ENCODE assay signal across 8 mouse cellular contexts in genomic region chr8:120599504-120599903, GRCm38 (mm10). TPM values are rescaled to one million over a fixed set of nuclear protein-coding genes. Genes with fewer than 3 reads are reported as not detected.
DNase-seq lines count a peak whose midpoint lies in the region; ATAC-seq and TF ChIP-seq lines count a peak whose summit lies in the region.

No protein-coding gene starts in this region.

- H3K27me3 ChIP-seq in E14TG2a.4 (ENCODE audit: insufficient read depth, low read length) = peaks cover 15% of the 10 kb centered on the region
- no peaks in the 10 kb centered on the region for H3K27me3 ChIP-seq in forebrain, embryonic 16.5 days (replicated peaks; ENCODE audit: control insufficient read depth, insufficient read depth, low read length)
- no peaks in the 10 kb centered on the region for H3K27me3 ChIP-seq in liver, postnatal 0 days (ENCODE audit: insufficient read depth, low read length)

- no peaks in the 10 kb centered on the region for H3K36me3 ChIP-seq in E14TG2a.4 (ENCODE audit: insufficient read depth, low read length)
- no peaks in the 10 kb centered on the region for H3K36me3 ChIP-seq in forebrain, embryonic 16.5 days (ENCODE audit: control insufficient read depth, insufficient read depth)
- H3K36me3 ChIP-seq in liver, postnatal 0 days (replicated peaks; ENCODE audit: insufficient read depth, low read length) = no peaks in the 10 kb centered on the region

- ATAC-seq in forebrain, embryonic 16.5 days = no peak
- no peak for ATAC-seq in liver, postnatal 0 days

- peak overlapping the region; percentile 76 for H3K27ac ChIP-seq in forebrain, embryonic 16.5 days (ENCODE audit: low read length)
- H3K27ac ChIP-seq in liver, postnatal 0 days (ENCODE audit: low read depth) = no peak overlapping the region

- 55% methylated on average over 7 of the region's 7 CpGs for WGBS in forebrain, embryonic 16.5 days
- 33% methylated on average over 7 of the region's 7 CpGs for WGBS in liver, postnatal 0 days (ENCODE audit: insufficient replicate concordance)

- H3K9me3 ChIP-seq in E14TG2a.4 (ENCODE audit: low read length) = peaks cover 10% of the 10 kb centered on the region
- no peaks in the 10 kb centered on the region for H3K9me3 ChIP-seq in forebrain, embryonic 16.5 days (ENCODE audit: control insufficient read depth, low read length)
- H3K9me3 ChIP-seq in liver, postnatal 0 days (ENCODE audit: low read length) = no peaks in the 10 kb centered on the region

- no peak overlapping the region for H3K9ac ChIP-seq in forebrain, embryonic 16.5 days (replicated peaks; ENCODE audit: low read depth, low read length)
- no peak overlapping the region for H3K9ac ChIP-seq in liver, postnatal 0 days (replicated peaks)

- H3K4me1 ChIP-seq in E14TG2a.4 (replicated peaks; ENCODE audit: low read depth, low read length) = peaks cover 37% of the 10 kb centered on the region
- peaks cover 16% of the 10 kb centered on the region for H3K4me1 ChIP-seq in forebrain, embryonic 16.5 days (replicated peaks; ENCODE audit: control insufficient read depth, insufficient read depth, low read length)
- no peaks in the 10 kb centered on the region; the same call in 1 of the 2 replicates for H3K4me1 ChIP-seq in liver, postnatal 0 days (ENCODE audit: insufficient read depth)

- H3K4me2 ChIP-seq in forebrain, embryonic 16.5 days (ENCODE audit: low read length) = no peak overlapping the region
- H3K4me2 ChIP-seq in liver, postnatal 0 days (ENCODE audit: low read depth, low read length) = no peak overlapping the region

- no peak for TF ChIP-seq EP300 in liver, postnatal 0 days (IDR thresholded peaks at IDR 0.05; ENCODE audit: low read depth)

- H3K4me3 ChIP-seq in E14TG2a.4 (replicated peaks; ENCODE audit: low read length) = no peak overlapping the region
- no peak overlapping the region for H3K4me3 ChIP-seq in forebrain, embryonic 16.5 days (replicated peaks; ENCODE audit: low read length)
- H3K4me3 ChIP-seq in liver, postnatal 0 days (ENCODE audit: low read depth, low read length) = no peak overlapping the region

- DNase-seq in 3134 (ENCODE audit: extremely low read depth, insufficient read length, low spot score) = peak; percentile 59
- peak; percentile 61 for DNase-seq in c-Kit-positive CD71-positive TER-119-negative erythroid progenitor cells, embryonic 14.5 days (ENCODE audit: low read depth)
- DNase-seq in kidney, postnatal 14 days = peak; percentile 87
- peak; percentile 88 for DNase-seq in liver, postnatal 0 days
- DNase-seq in right cerebral cortex, adult 2 months (ENCODE audit: low spot score in 2 of 2) = peak; percentile 79 to 84
- DNase-seq in urinary bladder, postnatal 10 days (ENCODE audit: low spot score) = peak; percentile 47

- TF ChIP-seq CTCF in E14TG2a.4 (conservative IDR thresholded peaks at IDR 0.05; ENCODE audit: low read length) = peak; percentile 92
- TF ChIP-seq CTCF in liver, postnatal 0 days (IDR thresholded peaks at IDR 0.05; ENCODE audit: low read depth) = peak; percentile 87

RNA-seq across cellular contexts. Expression of gene Gins2, which starts 10.4 kb away (rescaled TPM):
- polyA plus RNA-seq in forebrain, embryonic 16.5 days (2015; fragmentation: Nextera tagmentation; extraction: Ambion mirVana) = 23.1 and 24.3 TPM in 2 replicates
- 18.6 and 20.3 TPM in 2 replicates for polyA plus RNA-seq in liver, postnatal 0 days (2015; fragmentation: Nextera tagmentation; extraction: Ambion mirVana)

RNA-seq across cellular contexts. Expression of gene 1190005I06Rik, which starts 47.9 kb away (rescaled TPM):
- polyA plus RNA-seq in forebrain, embryonic 16.5 days (2015; fragmentation: Nextera tagmentation; extraction: Ambion mirVana) = 8.4 and 11.0 TPM in 2 replicates
- polyA plus RNA-seq in liver, postnatal 0 days (2015; fragmentation: Nextera tagmentation; extraction: Ambion mirVana) = 4.8 and 5.0 TPM in 2 replicates
